Mouse (Mus musculus): ENCODE data around the gene Tbx15.

DNA sequence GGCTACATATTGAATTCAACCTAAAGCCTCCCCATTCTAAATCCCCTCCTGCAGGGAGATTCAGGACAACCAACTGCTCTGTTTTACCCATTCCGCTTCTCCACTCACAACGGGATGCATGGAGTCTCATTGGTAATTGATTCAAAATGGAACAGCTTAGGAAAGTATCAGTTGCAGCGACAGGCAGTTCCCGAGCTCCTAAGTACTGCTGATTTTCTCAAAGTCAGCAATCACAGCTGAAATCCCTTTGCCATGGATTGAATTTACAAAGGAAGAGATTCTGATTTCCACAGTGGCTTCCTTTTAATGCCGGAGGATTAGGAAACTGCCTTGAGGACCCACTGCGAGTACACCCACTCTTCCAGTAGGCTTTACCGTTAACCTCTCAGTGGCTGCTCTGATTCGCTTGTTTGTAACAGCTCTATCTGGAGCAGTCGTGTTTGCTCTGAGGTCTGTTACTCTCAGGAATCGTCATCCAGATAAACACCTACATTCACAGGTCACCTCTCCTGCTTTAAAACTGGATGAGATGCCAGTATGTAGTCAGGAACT lies 26.6 kb downstream of the Tbx15 start:
- TF ChIP-seq CTCF (IDR thresholded peaks at IDR 0.05; ENCODE audit: insufficient read depth, low read length) (no peak), POLR2A (IDR thresholded peaks at IDR 0.05; ENCODE audit: borderline replicate concordance, extremely low read depth, low read depth, low read length) (no peak)

Measured in lung, adult 2 months (tissue).